Mouse (Mus musculus) forebrain, embryonic 10.5 days (tissue): ENCODE data around the gene Racgap1. TPM values are rescaled to one million over a fixed set of nuclear protein-coding genes. Genes with fewer than 3 reads are reported as not detected.

Experiments used
- DNase-seq: peaks from one replicate; pipeline ENCODE4 v3.0.0-alpha.2; 2017; ENCODE audit warnings: low spot score; ENCODE audit errors: extremely low spot score
- H3K27ac ChIP-seq: fragments of 300-500 bp; sonication (generic); 2 replicates; pipeline ENCODE4 v1.5.1; 2016; ENCODE audit warnings: mild to moderate bottlenecking
- H3K27me3 ChIP-seq: fragments of 300-500 bp; sonication (generic); 2 replicates; pipeline ENCODE4 v1.6.1; 2016; ENCODE audit warnings: mild to moderate bottlenecking; ENCODE audit not compliant: poor library complexity, severe bottlenecking
- H3K36me3 ChIP-seq: fragments of 300-500 bp; sonication (generic); replicated peaks from 2 replicates; pipeline ENCODE4 v1.6.1; 2016; ENCODE audit warnings: mild to moderate bottlenecking, moderate library complexity
- H3K4me1 ChIP-seq: fragments of 300-500 bp; sonication (generic); 2 replicates; pipeline ENCODE4 v1.6.1; 2016
- H3K4me3 ChIP-seq: fragments of 300-500 bp; sonication (generic); 2 replicates; pipeline ENCODE4 v1.5.1; 2016; ENCODE audit warnings: mild to moderate bottlenecking, moderate library complexity
- H3K9me3 ChIP-seq: fragments of 300-500 bp; sonication (generic); 2 replicates; pipeline ENCODE4 v1.6.1; 2016; ENCODE audit warnings: mild to moderate bottlenecking, moderate library complexity
- WGBS: fragments of 180-500 bp; shearing (Covaris S2); methylation state at CpG from one replicate; pipeline ENCODE4 v1.1.7; 2016; 5-methylcytosine and 5-hydroxymethylcytosine counted together
- polyA plus RNA-seq: library from polyadenylated mRNA; unstranded; fragments of >200 nt; fragmentation: Nextera tagmentation; extraction: Ambion mirVana; gene quantifications from 2 replicates; pipeline ENCODE4 v1.2.1, GENCODE M21; 2016

Gene Racgap1
- polyA plus RNA-seq, 1 experiment from 2014 or later = 201 TPM

GRCm38 (mm10) chr15:99661121-99661830 is 9.8 kb upstream of the Racgap1 start:
- Histone ChIP-seq H3K36me3 (no peaks in the 10 kb centered on the region), H3K4me1 (peaks cover 47% of the 10 kb centered on the region), H3K4me3 (no peak overlapping the region), H3K27ac (no peak overlapping the region), H3K27me3 (peaks cover 63% of the 10 kb centered on the region), H3K9me3 (no peaks in the 10 kb centered on the region)
- DNase-seq = no peak
- WGBS = 94% methylated on average over 15 of the region's 15 CpGs

DNA sequence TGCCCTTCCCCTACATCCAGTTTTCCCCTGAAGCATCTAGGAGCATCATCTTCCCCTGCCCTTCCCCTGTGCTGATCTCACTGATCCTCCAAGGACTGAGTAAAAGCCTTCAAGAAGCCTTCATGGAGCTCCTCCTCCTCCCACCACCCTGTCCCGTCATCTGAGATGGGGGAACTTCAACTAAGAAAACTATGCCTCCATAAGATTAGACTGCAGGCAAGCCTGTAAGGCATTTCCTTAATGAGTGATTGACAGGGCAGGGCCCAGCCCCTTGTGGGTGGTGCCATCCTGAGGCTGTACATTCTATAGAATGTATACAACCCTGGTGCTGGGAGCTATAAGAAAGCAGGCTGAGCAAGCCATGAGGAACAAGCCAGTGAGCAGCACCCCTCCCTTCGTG is 7.0 kb upstream of the Racgap1 start:
- Histone ChIP-seq H3K4me1 (peaks cover 34% of the 10 kb centered on the region), H3K36me3 (no peaks in the 10 kb centered on the region), H3K9me3 (no peaks in the 10 kb centered on the region), H3K27me3 (peaks cover 63% of the 10 kb centered on the region), H3K4me3 (no peak overlapping the region), H3K27ac (no peak overlapping the region)
- no peak for DNase-seq
- 57% methylated on average over 2 of the region's 2 CpGs for WGBS

DNA sequence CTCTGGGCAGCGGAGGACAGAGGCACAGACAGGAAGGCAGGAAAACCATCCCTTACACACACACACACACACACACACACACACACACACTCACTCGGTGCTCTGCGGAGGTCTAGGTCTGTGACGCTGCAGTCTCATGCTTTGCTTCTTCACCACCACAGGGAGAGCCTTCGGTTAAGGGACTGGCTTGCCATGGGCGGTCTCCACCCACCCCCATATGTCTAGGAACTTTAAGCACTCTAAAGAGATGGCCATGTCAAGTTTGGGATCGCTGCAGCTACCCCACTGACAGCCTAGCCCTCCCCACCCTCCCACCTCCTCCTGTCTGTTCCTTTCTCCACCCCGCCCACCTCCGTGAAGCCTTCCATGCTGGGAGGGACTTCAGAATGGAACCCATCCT is 4.5 kb upstream of the Racgap1 start:
- Histone ChIP-seq H3K27me3 (peaks cover 54% of the 10 kb centered on the region), H3K27ac (no peak overlapping the region)

GRCm38 (mm10) chr15:99653876-99654275 is 2.4 kb upstream of the Racgap1 start:
- H3K27ac ChIP-seq = peak overlapping the region; percentile 36
- DNase-seq = no peak
- peaks cover 51% of the 10 kb centered on the region for H3K4me1 ChIP-seq
- H3K36me3 ChIP-seq = no peaks in the 10 kb centered on the region
- 3% methylated on average over 21 of the region's 21 CpGs for WGBS
- no peaks in the 10 kb centered on the region for H3K9me3 ChIP-seq
- H3K4me3 ChIP-seq = peak overlapping the region; percentile 42
- peaks cover 52% of the 10 kb centered on the region for H3K27me3 ChIP-seq

More for the DNA sequence above, 4.5 kb upstream of the Racgap1 start:
- no peak for DNase-seq
- 57% methylated on average over 9 of the region's 9 CpGs for WGBS
- Histone ChIP-seq H3K4me1 (peaks cover 31% of the 10 kb centered on the region), H3K9me3 (no peaks in the 10 kb centered on the region), H3K4me3 (no peak overlapping the region), H3K36me3 (no peaks in the 10 kb centered on the region)

DNA sequence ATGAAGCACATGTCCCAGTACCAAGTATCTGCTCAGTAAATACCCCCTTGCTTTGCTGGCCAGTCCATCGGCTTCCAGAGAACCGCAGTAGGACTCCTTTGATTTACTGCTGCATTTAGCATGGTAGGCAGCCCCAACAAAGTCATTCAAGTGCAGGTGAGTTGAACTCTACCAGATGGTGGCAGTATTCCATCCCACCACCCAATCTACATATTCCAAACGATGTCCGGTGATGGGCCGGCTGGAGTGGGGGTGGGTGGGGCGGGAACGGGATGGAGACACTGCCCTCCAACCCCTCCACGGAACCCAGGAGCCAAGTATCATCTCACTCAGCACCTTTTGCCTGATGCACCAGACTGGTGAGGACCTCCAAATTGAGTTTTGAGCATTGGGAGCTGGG is 1.8 kb upstream of the Racgap1 start:
- 0 out of 2 replicates have a peak overlapping the region, but pooled peaks have one; percentile 36 for H3K27ac ChIP-seq
- peak overlapping the region; percentile 42 for H3K4me3 ChIP-seq
- H3K9me3 ChIP-seq = no peaks in the 10 kb centered on the region
- peak; percentile 33 for DNase-seq
- no peaks in the 10 kb centered on the region for H3K36me3 ChIP-seq
- H3K4me1 ChIP-seq = peaks cover 53% of the 10 kb centered on the region
- peaks cover 52% of the 10 kb centered on the region for H3K27me3 ChIP-seq
- 12% methylated on average over 8 of the region's 8 CpGs for WGBS

GRCm38 (mm10) chr15:99651984-99652872 is 772 bp upstream of the Racgap1 start:
- Histone ChIP-seq H3K4me1 (peaks cover 60% of the 10 kb centered on the region), H3K27ac (peak overlapping the region; percentile 97), H3K4me3 (peak overlapping the region; percentile 95), H3K27me3 (peaks cover 52% of the 10 kb centered on the region), H3K9me3 (no peaks in the 10 kb centered on the region), H3K36me3 (no peaks in the 10 kb centered on the region)
- no peak for DNase-seq
- 76% methylated on average over 10 of the region's 10 CpGs for WGBS

DNA sequence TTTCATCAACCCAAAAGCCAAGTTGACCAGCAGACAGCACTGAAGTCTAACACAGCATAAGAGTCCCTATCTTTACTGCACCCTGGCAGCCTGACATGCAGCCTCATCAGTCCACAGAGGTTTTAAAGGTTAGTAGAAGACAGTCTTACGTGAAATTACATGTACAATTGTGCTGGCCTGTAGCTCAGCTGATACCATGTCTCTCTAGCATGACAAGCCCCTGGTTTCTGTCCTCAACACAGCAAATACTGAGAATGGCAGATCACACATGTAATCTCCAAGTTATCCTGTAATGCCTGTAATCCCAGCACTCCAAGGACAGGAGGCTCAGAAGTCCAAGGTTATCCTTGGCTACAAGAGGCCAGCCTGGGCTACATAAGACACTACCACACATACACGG is 1.2 kb downstream of the Racgap1 start:
- no peaks in the 10 kb centered on the region for H3K9me3 ChIP-seq
- DNase-seq = no peak
- WGBS = 69% methylated on average over 2 of the region's 2 CpGs
- peak overlapping the region; percentile 97 for H3K27ac ChIP-seq
- peak overlapping the region; percentile 95 for H3K4me3 ChIP-seq
- peaks cover 32% of the 10 kb centered on the region for H3K27me3 ChIP-seq
- H3K36me3 ChIP-seq = no peaks in the 10 kb centered on the region
- H3K4me1 ChIP-seq = peaks cover 73% of the 10 kb centered on the region

DNA sequence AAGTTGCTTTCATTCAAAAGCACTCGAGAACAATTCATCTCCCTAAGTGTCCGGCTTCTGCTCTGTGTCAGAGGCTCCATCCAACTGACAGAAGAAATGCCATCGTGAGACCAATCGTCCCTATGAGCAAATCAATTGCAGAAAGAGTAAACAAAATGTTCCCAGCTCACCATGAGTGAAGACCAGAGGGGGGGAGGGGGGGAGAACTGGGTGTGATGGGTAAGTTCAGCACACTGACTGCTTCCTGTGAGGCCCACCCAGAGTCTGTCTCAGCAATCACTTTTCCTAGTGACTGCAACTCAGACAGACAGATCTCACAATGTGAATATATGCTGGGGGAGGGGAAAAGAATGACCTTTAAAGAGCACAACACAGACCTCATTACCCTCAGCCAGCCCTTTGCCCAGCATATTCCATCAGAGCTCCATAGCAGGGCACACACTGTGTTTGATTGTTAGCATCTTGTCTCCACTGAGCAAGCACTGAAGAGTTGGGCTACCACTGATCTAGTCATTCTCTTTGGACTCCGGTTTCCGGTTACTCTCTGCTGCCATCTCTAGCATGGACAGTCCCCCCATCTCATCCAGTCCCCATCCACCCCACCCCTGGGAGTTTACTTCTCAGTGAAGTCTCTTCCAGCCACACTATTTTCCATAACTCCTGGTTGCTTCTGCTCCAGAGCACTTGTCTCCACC is 2.2 kb downstream of the Racgap1 start:
- H3K27me3 ChIP-seq = peaks cover 22% of the 10 kb centered on the region
- WGBS = 56% methylated on average over 6 of the region's 6 CpGs
- H3K9me3 ChIP-seq = no peaks in the 10 kb centered on the region
- peak overlapping the region; percentile 95 for H3K4me3 ChIP-seq
- no peaks in the 10 kb centered on the region for H3K36me3 ChIP-seq
- no peak for DNase-seq
- peaks cover 84% of the 10 kb centered on the region for H3K4me1 ChIP-seq
- no peak overlapping the region for H3K27ac ChIP-seq

GRCm38 (mm10) chr15:99648326-99648725 is 3.1 kb downstream of the Racgap1 start:
- no peak for DNase-seq
- no peaks in the 10 kb centered on the region for H3K36me3 ChIP-seq
- peak overlapping the region; percentile 18; the same call in 1 of the 2 replicates for H3K4me3 ChIP-seq
- H3K27me3 ChIP-seq = peaks cover 13% of the 10 kb centered on the region
- H3K27ac ChIP-seq = no peak overlapping the region
- WGBS = 59% methylated on average over 4 of the region's 4 CpGs
- no peaks in the 10 kb centered on the region for H3K9me3 ChIP-seq
- H3K4me1 ChIP-seq = peaks cover 79% of the 10 kb centered on the region

DNA sequence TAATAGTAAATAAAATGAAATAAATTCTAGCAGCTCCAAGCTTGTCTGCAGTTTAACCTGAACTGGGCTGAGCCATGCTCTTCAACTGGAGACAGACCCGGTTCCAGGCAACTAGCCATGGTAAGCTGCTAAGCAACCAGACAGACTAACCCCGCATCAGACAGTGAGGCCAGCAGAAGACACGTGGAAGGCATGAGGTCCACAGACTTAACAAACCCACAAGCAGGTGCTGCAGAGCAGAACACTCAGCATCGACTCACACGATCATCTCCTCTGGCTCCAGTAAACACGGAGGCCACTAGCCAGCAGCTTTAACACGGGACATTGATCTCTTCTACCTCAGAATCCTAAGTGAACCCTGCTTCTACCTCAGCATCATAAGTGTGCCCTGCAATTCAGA is 6.7 kb downstream of the Racgap1 start:
- Histone ChIP-seq H3K4me1 (peaks cover 60% of the 10 kb centered on the region), H3K27me3 (no peaks in the 10 kb centered on the region), H3K27ac (no peak overlapping the region), H3K9me3 (no peaks in the 10 kb centered on the region), H3K36me3 (peaks cover 34% of the 10 kb centered on the region), H3K4me3 (no peak overlapping the region)
- 86% methylated on average over 7 of the region's 7 CpGs for WGBS
- DNase-seq = no peak

- no peaks in the 10 kb centered on the region for H3K9me3 ChIP-seq
- 93% methylated on average over 10 of the region's 10 CpGs for WGBS
- H3K27me3 ChIP-seq = no peaks in the 10 kb centered on the region
- H3K4me1 ChIP-seq = peaks cover 50% of the 10 kb centered on the region
- H3K27ac ChIP-seq = no peak overlapping the region
- DNase-seq = no peak
- H3K36me3 ChIP-seq = peaks cover 44% of the 10 kb centered on the region
- H3K4me3 ChIP-seq = no peak overlapping the region
Measured at GRCm38 (mm10) chr15:99643832-99644231, 7.6 kb downstream of the Racgap1 start.

DNA sequence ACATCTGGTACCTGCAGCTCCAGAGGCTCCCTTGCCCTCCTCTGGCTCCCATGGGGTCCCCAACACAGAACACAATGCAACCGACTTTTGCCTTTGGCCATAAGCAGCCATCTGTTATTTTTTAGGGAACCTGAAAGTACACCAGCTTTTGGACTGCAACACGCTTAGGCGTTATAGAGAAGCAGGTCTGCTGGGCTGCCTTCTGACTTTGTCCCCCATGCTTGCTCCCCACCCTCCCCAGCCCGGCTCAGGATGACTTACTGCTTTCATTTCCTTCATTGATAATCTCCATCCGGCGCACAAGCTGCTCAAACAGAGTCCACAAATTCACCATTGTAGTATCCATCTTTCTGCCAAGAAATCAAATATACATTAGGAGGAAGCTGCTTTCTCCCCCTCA is 8.8 kb downstream of the Racgap1 start:
- H3K9me3 ChIP-seq = no peaks in the 10 kb centered on the region
- H3K27me3 ChIP-seq = no peaks in the 10 kb centered on the region
- H3K4me3 ChIP-seq = no peak overlapping the region
- H3K36me3 ChIP-seq = peaks cover 56% of the 10 kb centered on the region
- DNase-seq = no peak
- peaks cover 38% of the 10 kb centered on the region for H3K4me1 ChIP-seq
- WGBS = 89% methylated on average over 6 of the region's 6 CpGs
- no peak overlapping the region for H3K27ac ChIP-seq
